15 mouse cellular contexts compared by ENCODE assay signal in the genomic region with DNA sequence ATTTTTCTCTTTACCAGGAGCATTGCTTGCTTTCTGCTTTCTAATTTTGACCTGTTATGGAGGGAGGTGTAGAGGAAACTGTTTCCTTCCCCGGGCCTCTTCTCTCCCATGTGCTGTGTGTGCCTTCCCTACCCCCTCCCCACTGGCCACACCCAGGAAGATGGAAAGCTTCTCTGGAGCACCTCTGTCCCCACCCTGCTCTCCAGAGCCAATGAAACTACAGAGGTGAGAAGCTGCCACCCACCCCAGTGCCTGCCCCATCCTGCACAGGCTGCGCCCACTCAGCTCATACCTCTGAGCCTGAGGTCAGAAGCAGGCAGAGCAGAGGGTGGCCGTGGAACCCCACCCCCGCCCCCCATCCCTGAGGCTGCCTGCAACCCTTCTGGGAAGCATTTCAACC. TPM values are rescaled to one million over a fixed set of nuclear protein-coding genes. Genes with fewer than 3 reads are reported as not detected.
A peak's percentile ranks its signal among the peaks of the same experiment; 100 is the strongest.
DNase-seq lines count a peak whose midpoint lies in the region; ATAC-seq and TF ChIP-seq lines count a peak whose summit lies in the region.
"Had no signal": no experiment of that assay in that cellular context is flagged by ENCODE, and none has a peak within 500 bp of the region (broad histone marks: within the 10 kb centered on the region; RNA-seq: fewer than 3 reads in every experiment).

No protein-coding gene starts in this region.

- no peak for TF ChIP-seq CTCF in olfactory bulb, adult 2 months (IDR thresholded peaks at IDR 0.05; ENCODE audit: insufficient read depth, low read depth, low read length)
- no peak for TF ChIP-seq CTCF in thymus, adult 2 months (IDR thresholded peaks at IDR 0.05; ENCODE audit: borderline replicate concordance, control insufficient read depth, extremely low read depth, insufficient read depth, low read length, poor library complexity)

- H3K4me3 ChIP-seq in heart, embryonic 12.5 days, result no peak overlapping the region
- H3K4me3 ChIP-seq in lung, embryonic 16.5 days (ENCODE audit: low read length), result no peak overlapping the region
- peak overlapping the region; percentile 48 for H3K4me3 ChIP-seq in olfactory bulb, adult 2 months (ENCODE audit: insufficient read depth, low read depth, low read length)
- no peak overlapping the region for H3K4me3 ChIP-seq in forebrain, embryonic 16.5 days (replicated peaks; ENCODE audit: low read length)
- H3K4me3 ChIP-seq in thymus, adult 2 months (ENCODE audit: control insufficient read depth, insufficient read depth, low read length), result no peak overlapping the region
- H3K4me3 ChIP-seq: embryonic facial prominence, embryonic 13.5 days; stomach, embryonic 15.5 days had no signal

- no peak overlapping the region for H3K9ac ChIP-seq in heart, embryonic 12.5 days
- H3K9ac ChIP-seq in lung, embryonic 16.5 days (ENCODE audit: low read length), result no peak overlapping the region
- no peak overlapping the region for H3K9ac ChIP-seq in forebrain, embryonic 16.5 days (replicated peaks; ENCODE audit: low read depth, low read length)
- H3K9ac ChIP-seq: stomach, embryonic 15.5 days had no signal

- WGBS in heart, embryonic 12.5 days, result 52% methylated on average over 4 of the region's 4 CpGs
- WGBS in lung, embryonic 16.5 days, result 37% methylated on average over 4 of the region's 4 CpGs
- 36% methylated on average over 4 of the region's 4 CpGs for WGBS in olfactory bulb, adult 2 months
- 61% methylated on average over 4 of the region's 4 CpGs for WGBS in forebrain, embryonic 16.5 days
- WGBS in thymus, adult 2 months, result 61% methylated on average over 4 of the region's 4 CpGs

- H3K36me3 ChIP-seq in heart, embryonic 12.5 days, result no peaks in the 10 kb centered on the region
- H3K36me3 ChIP-seq in lung, embryonic 16.5 days (ENCODE audit: control insufficient read depth, insufficient read depth, low read length), result no peaks in the 10 kb centered on the region
- H3K36me3 ChIP-seq in forebrain, embryonic 16.5 days (ENCODE audit: control insufficient read depth, insufficient read depth), result no peaks in the 10 kb centered on the region
- H3K36me3 ChIP-seq in thymus, adult 2 months (ENCODE audit: control insufficient read depth, insufficient read depth, low read length), result no peaks in the 10 kb centered on the region
- H3K36me3 ChIP-seq: embryonic facial prominence, embryonic 13.5 days; stomach, embryonic 15.5 days had no signal

- H3K4me1 ChIP-seq in heart, embryonic 12.5 days (replicated peaks), result peaks cover 10% of the 10 kb centered on the region; the same call in 1 of the 2 replicates
- peaks cover 6% of the 10 kb centered on the region for H3K4me1 ChIP-seq in lung, embryonic 16.5 days (replicated peaks; ENCODE audit: control insufficient read depth, insufficient read depth, low read length)
- H3K4me1 ChIP-seq in olfactory bulb, adult 2 months (ENCODE audit: control insufficient read depth, insufficient read depth, low read length), result peaks cover 34% of the 10 kb centered on the region
- H3K4me1 ChIP-seq in forebrain, embryonic 16.5 days (replicated peaks; ENCODE audit: control insufficient read depth, insufficient read depth, low read length), result 0 out of 2 replicates have a peak, but pooled peaks cover 3% of the 10 kb centered on the region
- H3K4me1 ChIP-seq in thymus, adult 2 months (replicated peaks; ENCODE audit: control insufficient read depth, insufficient read depth, low read length), result no peaks in the 10 kb centered on the region

- H3K4me2 ChIP-seq in heart, embryonic 12.5 days, result no peak overlapping the region
- H3K4me2 ChIP-seq in lung, embryonic 16.5 days (ENCODE audit: low read depth, low read length), result no peak overlapping the region
- no peak overlapping the region for H3K4me2 ChIP-seq in forebrain, embryonic 16.5 days (ENCODE audit: low read length)
- H3K4me2 ChIP-seq: embryonic facial prominence, embryonic 13.5 days; stomach, embryonic 15.5 days had no signal

- H3K27me3 ChIP-seq in heart, embryonic 12.5 days (replicated peaks), result peaks cover 6% of the 10 kb centered on the region
- H3K27me3 ChIP-seq in lung, embryonic 16.5 days (ENCODE audit: control insufficient read depth, insufficient read depth, low read depth, low read length), result no peaks in the 10 kb centered on the region
- H3K27me3 ChIP-seq in forebrain, embryonic 16.5 days (replicated peaks; ENCODE audit: control insufficient read depth, insufficient read depth, low read length), result no peaks in the 10 kb centered on the region
- H3K27me3 ChIP-seq in thymus, adult 2 months (ENCODE audit: control insufficient read depth, insufficient read depth, low read length), result no peaks in the 10 kb centered on the region
- H3K27me3 ChIP-seq: embryonic facial prominence, embryonic 13.5 days; stomach, embryonic 15.5 days had no signal

- H3K9me3 ChIP-seq in heart, embryonic 12.5 days (replicated peaks), result no peaks in the 10 kb centered on the region
- no peaks in the 10 kb centered on the region for H3K9me3 ChIP-seq in lung, embryonic 16.5 days (ENCODE audit: control insufficient read depth, low read length)
- H3K9me3 ChIP-seq in forebrain, embryonic 16.5 days (ENCODE audit: control insufficient read depth, low read length), result no peaks in the 10 kb centered on the region
- H3K9me3 ChIP-seq: embryonic facial prominence, embryonic 13.5 days; stomach, embryonic 15.5 days had no signal

- ATAC-seq in heart, embryonic 12.5 days (ENCODE audit: insufficient number of reproducible peaks, low FRiP score), result peak; percentile 58; the same call in 1 of the 2 replicates
- ATAC-seq in lung, embryonic 16.5 days (ENCODE audit: low read depth), result peak; percentile 57
- ATAC-seq in forebrain, embryonic 16.5 days, result no peak
- ATAC-seq: CD4-positive, CD25-positive, alpha-beta regulatory T cell, adult 4 months had no signal

- H3K27ac ChIP-seq in heart, embryonic 12.5 days (ENCODE audit: poor library complexity, severe bottlenecking), result no peak overlapping the region
- H3K27ac ChIP-seq in lung, embryonic 16.5 days (ENCODE audit: low read length), result no peak overlapping the region
- H3K27ac ChIP-seq in olfactory bulb, adult 2 months (ENCODE audit: insufficient read depth, low read depth, low read length), result peak overlapping the region; percentile 96
- no peak overlapping the region for H3K27ac ChIP-seq in forebrain, embryonic 16.5 days (ENCODE audit: low read length)
- H3K27ac ChIP-seq in thymus, adult 2 months (ENCODE audit: control insufficient read depth, insufficient read depth, low read length), result no peak overlapping the region
- H3K27ac ChIP-seq: embryonic facial prominence, embryonic 13.5 days; stomach, embryonic 15.5 days had no signal

- no peak for DNase-seq in heart, adult 8-10 months (ENCODE audit: low spot score)
- DNase-seq in lung, postnatal 14 days, result no peak
- DNase-seq in ZHBTc4 (ENCODE audit: low read depth, low spot score), result peak; percentile 83
- DNase-seq in thymus, adult 2 months, result no peak
- DNase-seq: adrenal gland, adult 2 months; cerebellum, adult 11-12 months; gastrocnemius, postnatal 25 days; retina, postnatal 1 day had no signal

- peak; percentile 16; the same call in 1 of the 2 replicates for TF ChIP-seq POLR2A in olfactory bulb, adult 2 months (IDR thresholded peaks at IDR 0.05; ENCODE audit: insufficient read depth, low read depth, low read length)
- TF ChIP-seq POLR2A in thymus, adult 2 months (IDR thresholded peaks at IDR 0.05; ENCODE audit: control insufficient read depth, extremely low read depth, insufficient read depth, low read length, poor library complexity), result no peak

RNA-seq across cellular contexts. Expression of a gene that starts 33.4 kb away (rescaled TPM):
- polyA plus RNA-seq in heart, embryonic 12.5 days (2016; fragmentation: Nextera tagmentation; extraction: Ambion mirVana), result 12.9 and 14.3 TPM in 2 replicates
- 10 to 100 TPM; 37.7 to 46.3 (median 39.9) TPM for total RNA-seq in heart, adult 8-10 months (2022)
- polyA plus RNA-seq in lung, embryonic 16.5 days (2015; fragmentation: Nextera tagmentation; extraction: Ambion mirVana), result 13.2 and 15.5 TPM in 2 replicates
- not detected in 2 replicates for polyA plus RNA-seq in olfactory bulb, adult 2 months (2012; ENCODE audit: insufficient read depth, insufficient read length, low replicate concordance, missing spikeins)
- 24.6 and 24.8 TPM in 2 replicates for polyA plus RNA-seq in forebrain, embryonic 16.5 days (2015; fragmentation: Nextera tagmentation; extraction: Ambion mirVana)
- 38.7 and 43.6 TPM in 2 replicates for polyA plus RNA-seq in thymus, adult 2 months (2012; rRNA removed)
- polyA plus RNA-seq: CD4-positive, CD25-positive, alpha-beta regulatory T cell, adult 4 months had no signal

RNA-seq across cellular contexts. Expression of a gene that starts 51.0 kb away (rescaled TPM):
- polyA plus RNA-seq in heart, embryonic 12.5 days (2016; fragmentation: Nextera tagmentation; extraction: Ambion mirVana), result 0.13 and 0.32 TPM in 2 replicates
- total RNA-seq in heart, adult 8-10 months (2022), result 1 to 10 TPM; 4.3 to 8.3 (median 5.9) TPM
- 4.9 and 6.5 TPM in 2 replicates for polyA plus RNA-seq in lung, embryonic 16.5 days (2015; fragmentation: Nextera tagmentation; extraction: Ambion mirVana)
- polyA plus RNA-seq in olfactory bulb, adult 2 months (2012; ENCODE audit: insufficient read depth, insufficient read length, low replicate concordance, missing spikeins), result not detected in 2 replicates
- polyA plus RNA-seq in forebrain, embryonic 16.5 days (2015; fragmentation: Nextera tagmentation; extraction: Ambion mirVana), result 5.4 and 5.7 TPM in 2 replicates
- 23.2 and 29.3 TPM in 2 replicates for polyA plus RNA-seq in thymus, adult 2 months (2012; rRNA removed)
- polyA plus RNA-seq: CD4-positive, CD25-positive, alpha-beta regulatory T cell, adult 4 months had no signal
